14 mouse cellular contexts compared by ENCODE assay signal in the genomic region with DNA sequence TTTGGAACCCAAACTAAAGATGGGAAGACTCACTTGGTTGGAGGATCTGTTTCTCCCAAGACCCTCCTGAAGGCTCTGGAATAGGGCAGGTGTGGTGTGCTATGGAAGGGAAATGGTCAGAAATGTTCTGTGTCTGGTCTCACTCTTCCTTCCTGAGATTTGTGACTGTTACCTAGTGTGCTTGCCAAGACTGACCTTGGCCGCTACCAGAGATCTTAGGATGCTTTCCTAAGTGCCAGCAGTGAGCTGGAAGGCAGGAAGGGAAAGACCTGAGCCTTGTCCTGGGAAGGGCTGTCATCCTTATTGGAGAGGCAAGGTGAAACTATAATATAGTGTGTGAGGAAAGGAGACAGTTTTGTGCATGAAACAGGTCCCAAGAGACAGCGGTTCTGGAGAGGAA. TPM values are rescaled to one million over a fixed set of nuclear protein-coding genes. Genes with fewer than 3 reads are reported as not detected.
DNase-seq lines count a peak whose midpoint lies in the region; ATAC-seq lines count a peak whose summit lies in the region.
"Had no signal": no experiment of that assay in that cellular context is flagged by ENCODE, and none has a peak within 500 bp of the region (broad histone marks: within the 10 kb centered on the region; RNA-seq: fewer than 3 reads in every experiment).

No protein-coding gene starts in this region.

- H3K4me1 ChIP-seq in heart, embryonic 10.5 days = peaks cover 38% of the 10 kb centered on the region
- peaks cover 29% of the 10 kb centered on the region for H3K4me1 ChIP-seq in embryonic facial prominence, embryonic 12.5 days
- peaks cover 59% of the 10 kb centered on the region for H3K4me1 ChIP-seq in hindbrain, embryonic 13.5 days (replicated peaks)
- H3K4me1 ChIP-seq in midbrain, embryonic 14.5 days (ENCODE audit: control insufficient read depth, insufficient read depth, low read length) = peaks cover 28% of the 10 kb centered on the region

- WGBS in heart, embryonic 10.5 days = 87% methylated on average over 2 of the region's 2 CpGs
- WGBS in embryonic facial prominence, embryonic 12.5 days = 92% methylated on average over 2 of the region's 2 CpGs
- 100% methylated on average over 2 of the region's 2 CpGs for WGBS in hindbrain, embryonic 13.5 days
- WGBS in midbrain, embryonic 14.5 days = 96% methylated on average over 2 of the region's 2 CpGs

- H3K27me3 ChIP-seq in heart, embryonic 10.5 days (ENCODE audit: insufficient read depth, poor library complexity, severe bottlenecking) = peaks cover 23% of the 10 kb centered on the region
- peaks cover 5% of the 10 kb centered on the region; the same call in 1 of the 2 replicates for H3K27me3 ChIP-seq in embryonic facial prominence, embryonic 12.5 days
- no peaks in the 10 kb centered on the region for H3K27me3 ChIP-seq in hindbrain, embryonic 13.5 days
- H3K27me3 ChIP-seq in midbrain, embryonic 14.5 days (ENCODE audit: control insufficient read depth, insufficient read depth, low read length) = no peaks in the 10 kb centered on the region

- no peaks in the 10 kb centered on the region for H3K36me3 ChIP-seq in heart, embryonic 10.5 days
- no peaks in the 10 kb centered on the region for H3K36me3 ChIP-seq in embryonic facial prominence, embryonic 12.5 days
- H3K36me3 ChIP-seq in hindbrain, embryonic 13.5 days = no peaks in the 10 kb centered on the region
- no peaks in the 10 kb centered on the region for H3K36me3 ChIP-seq in midbrain, embryonic 14.5 days (ENCODE audit: control insufficient read depth, insufficient read depth, low read length)
- H3K36me3 ChIP-seq: heart, embryonic 15.5 days; stomach, embryonic 15.5 days had no signal

- peak; percentile 28 for DNase-seq in heart, embryonic 10.5 days (ENCODE audit: low spot score)
- DNase-seq in heart, postnatal 14 days = no peak
- DNase-seq in midbrain, embryonic 14.5 days = no peak
- no peak for DNase-seq in right cerebral cortex, postnatal 14 days
- no peak for DNase-seq in layer of hippocampus, adult 8-10 months (ENCODE audit: low spot score in 2 of 2)
- DNase-seq: kidney, postnatal 36 days had no signal

- H3K9ac ChIP-seq in embryonic facial prominence, embryonic 12.5 days = no peak overlapping the region
- H3K9ac ChIP-seq in hindbrain, embryonic 13.5 days = peak overlapping the region; percentile 86; the same call in 1 of the 2 replicates
- H3K9ac ChIP-seq in midbrain, embryonic 14.5 days (replicated peaks; ENCODE audit: low read length) = no peak overlapping the region
- H3K9ac ChIP-seq: heart, embryonic 15.5 days; stomach, embryonic 15.5 days had no signal

- no peak overlapping the region for H3K4me3 ChIP-seq in heart, embryonic 10.5 days
- no peak overlapping the region for H3K4me3 ChIP-seq in embryonic facial prominence, embryonic 12.5 days
- H3K4me3 ChIP-seq in hindbrain, embryonic 13.5 days = no peak overlapping the region
- H3K4me3 ChIP-seq in midbrain, embryonic 14.5 days (replicated peaks; ENCODE audit: low read depth, low read length) = no peak overlapping the region
- H3K4me3 ChIP-seq: heart, embryonic 15.5 days; stomach, embryonic 15.5 days had no signal

- no peaks in the 10 kb centered on the region for H3K9me3 ChIP-seq in heart, embryonic 10.5 days
- H3K9me3 ChIP-seq in embryonic facial prominence, embryonic 12.5 days = no peaks in the 10 kb centered on the region
- H3K9me3 ChIP-seq in hindbrain, embryonic 13.5 days = no peaks in the 10 kb centered on the region
- H3K9me3 ChIP-seq in midbrain, embryonic 14.5 days (ENCODE audit: control insufficient read depth, low read length) = no peaks in the 10 kb centered on the region
- H3K9me3 ChIP-seq: heart, embryonic 15.5 days; stomach, embryonic 15.5 days had no signal

- H3K4me2 ChIP-seq in embryonic facial prominence, embryonic 12.5 days (replicated peaks) = 0 out of 2 replicates have a peak overlapping the region, but pooled peaks have one; percentile 85
- H3K4me2 ChIP-seq in hindbrain, embryonic 13.5 days = peak overlapping the region; percentile 83
- peak overlapping the region; percentile 88; the same call in 1 of the 2 replicates for H3K4me2 ChIP-seq in midbrain, embryonic 14.5 days (ENCODE audit: low read length)
- H3K4me2 ChIP-seq: liver, embryonic 11.5 days had no signal

- no peak for ATAC-seq in embryonic facial prominence, embryonic 12.5 days (ENCODE audit: insufficient number of reproducible peaks, insufficient read depth, low FRiP score, low TSS enrichment)
- no peak for ATAC-seq in hindbrain, embryonic 13.5 days (ENCODE audit: low FRiP score)
- no peak for ATAC-seq in midbrain, embryonic 14.5 days (ENCODE audit: low FRiP score, low TSS enrichment)
- ATAC-seq in megakaryocyte progenitor cell, adult 5-6 weeks (replicated peaks; ENCODE audit: poor library complexity) = no peak
- ATAC-seq: CD4-positive, CD25-positive, alpha-beta regulatory T cell, adult 4 months; intestine, postnatal 0 days had no signal

- H3K27ac ChIP-seq in heart, embryonic 10.5 days = no peak overlapping the region
- no peak overlapping the region for H3K27ac ChIP-seq in embryonic facial prominence, embryonic 12.5 days
- no peak overlapping the region for H3K27ac ChIP-seq in hindbrain, embryonic 13.5 days
- no peak overlapping the region for H3K27ac ChIP-seq in midbrain, embryonic 14.5 days (replicated peaks; ENCODE audit: low read depth, low read length)
- H3K27ac ChIP-seq: heart, embryonic 15.5 days; stomach, embryonic 15.5 days had no signal

- intact Hi-C loops in heart, postnatal 14 days (cut with DNase I) = loop anchor here (5.0 to 10.0 kb wide), 2 partner anchors 56 to 231 kb away; a partner anchor contains a TSS

RNA-seq across cellular contexts. Expression of a gene that starts 2.0 kb away (rescaled TPM):
- polyA plus RNA-seq in heart, embryonic 10.5 days (2016; fragmentation: Nextera tagmentation; extraction: Ambion mirVana) = 5.5 and 5.6 TPM in 2 replicates
- 10 to 100 TPM; 40.6 to 43.6 TPM for total RNA-seq in heart, postnatal 14 days (2021)
- polyA plus RNA-seq in embryonic facial prominence, embryonic 12.5 days (2016; fragmentation: Nextera tagmentation; extraction: Ambion mirVana) = 25.1 and 29.7 TPM in 2 replicates
- polyA plus RNA-seq in hindbrain, embryonic 13.5 days (2015; fragmentation: Nextera tagmentation; extraction: Ambion mirVana) = 17.1 and 18.5 TPM in 2 replicates
- polyA plus RNA-seq in midbrain, embryonic 14.5 days (2014; fragmentation: Nextera tagmentation; extraction: Ambion mirVana) = 15.1 and 16.2 TPM in 2 replicates
- 0.30 and 1.4 TPM in 2 replicates for total RNA-seq in megakaryocyte progenitor cell, adult 5-6 weeks (2015)
- 0.21 and 1.3 TPM in 2 replicates for total RNA-seq in megakaryocyte progenitor cell, adult 5-6 weeks (2017)
- 10 to 100 TPM; 54.6 to 68.4 (median 59.4) TPM for total RNA-seq in layer of hippocampus, adult 8-10 months (2022)
- polyA plus RNA-seq: CD4-positive, CD25-positive, alpha-beta regulatory T cell, adult 4 months had no signal

RNA-seq across cellular contexts. Expression of a gene that starts 19.7 kb away (rescaled TPM):
- polyA plus RNA-seq in heart, embryonic 10.5 days (2016; fragmentation: Nextera tagmentation; extraction: Ambion mirVana) = 0.63 and 2.0 TPM in 2 replicates
- under 1 TPM; 0.22 to 0.37 TPM for total RNA-seq in heart, postnatal 14 days (2021)
- polyA plus RNA-seq in embryonic facial prominence, embryonic 12.5 days (2016; fragmentation: Nextera tagmentation; extraction: Ambion mirVana) = 1.8 and 1.9 TPM in 2 replicates
- 6.1 and 8.4 TPM in 2 replicates for polyA plus RNA-seq in hindbrain, embryonic 13.5 days (2015; fragmentation: Nextera tagmentation; extraction: Ambion mirVana)
- 5.1 and 5.8 TPM in 2 replicates for polyA plus RNA-seq in midbrain, embryonic 14.5 days (2014; fragmentation: Nextera tagmentation; extraction: Ambion mirVana)
- 0.22 TPM in 1 of 2 replicates, not detected in the other for total RNA-seq in megakaryocyte progenitor cell, adult 5-6 weeks (2015)
- total RNA-seq in megakaryocyte progenitor cell, adult 5-6 weeks (2017) = 0.71 TPM in 1 of 2 replicates, not detected in the other
- total RNA-seq in layer of hippocampus, adult 8-10 months (2022) = 1 to 10 TPM; 1.5 to 2.7 (median 2.0) TPM
- polyA plus RNA-seq: CD4-positive, CD25-positive, alpha-beta regulatory T cell, adult 4 months had no signal

RNA-seq across cellular contexts. Expression of a gene that starts 22.5 kb away (rescaled TPM):
- 101 and 117 TPM in 2 replicates for polyA plus RNA-seq in heart, embryonic 10.5 days (2016; fragmentation: Nextera tagmentation; extraction: Ambion mirVana)
- 100 to 1,000 TPM; 122 to 128 TPM for total RNA-seq in heart, postnatal 14 days (2021)
- 79.3 and 85.8 TPM in 2 replicates for polyA plus RNA-seq in embryonic facial prominence, embryonic 12.5 days (2016; fragmentation: Nextera tagmentation; extraction: Ambion mirVana)
- polyA plus RNA-seq in hindbrain, embryonic 13.5 days (2015; fragmentation: Nextera tagmentation; extraction: Ambion mirVana) = 74.8 and 78.6 TPM in 2 replicates
- polyA plus RNA-seq in midbrain, embryonic 14.5 days (2014; fragmentation: Nextera tagmentation; extraction: Ambion mirVana) = 68.8 and 81.3 TPM in 2 replicates
- total RNA-seq in megakaryocyte progenitor cell, adult 5-6 weeks (2015) = 36.5 and 52.7 TPM in 2 replicates
- total RNA-seq in megakaryocyte progenitor cell, adult 5-6 weeks (2017) = 43.1 and 58.6 TPM in 2 replicates
- 10 to 100 TPM; 25.3 to 39.2 (median 37.6) TPM for total RNA-seq in layer of hippocampus, adult 8-10 months (2022)

RNA-seq across cellular contexts. Expression of a gene that starts 35.0 kb away (rescaled TPM):
- 2.7 and 3.3 TPM in 2 replicates for polyA plus RNA-seq in heart, embryonic 10.5 days (2016; fragmentation: Nextera tagmentation; extraction: Ambion mirVana)
- total RNA-seq in heart, postnatal 14 days (2021) = 10 to 100 TPM; 16.4 TPM
- polyA plus RNA-seq in embryonic facial prominence, embryonic 12.5 days (2016; fragmentation: Nextera tagmentation; extraction: Ambion mirVana) = 7.7 and 8.4 TPM in 2 replicates
- polyA plus RNA-seq in hindbrain, embryonic 13.5 days (2015; fragmentation: Nextera tagmentation; extraction: Ambion mirVana) = 16.2 and 16.6 TPM in 2 replicates
- 11.2 and 13.3 TPM in 2 replicates for polyA plus RNA-seq in midbrain, embryonic 14.5 days (2014; fragmentation: Nextera tagmentation; extraction: Ambion mirVana)
- 0.47 and 0.95 TPM in 2 replicates for total RNA-seq in megakaryocyte progenitor cell, adult 5-6 weeks (2015)
- total RNA-seq in megakaryocyte progenitor cell, adult 5-6 weeks (2017) = 0.25 and 0.61 TPM in 2 replicates
- 10 to 100 TPM; 66.0 to 71.0 (median 68.4) TPM for total RNA-seq in layer of hippocampus, adult 8-10 months (2022)

RNA-seq across cellular contexts. Expression of a gene that starts 35.2 kb away (rescaled TPM):
- polyA plus RNA-seq in heart, embryonic 10.5 days (2016; fragmentation: Nextera tagmentation; extraction: Ambion mirVana) = 1.7 and 1.9 TPM in 2 replicates
- under 1 TPM; 0.10 to 0.19 TPM for total RNA-seq in heart, postnatal 14 days (2021)
- 2.4 and 2.6 TPM in 2 replicates for polyA plus RNA-seq in embryonic facial prominence, embryonic 12.5 days (2016; fragmentation: Nextera tagmentation; extraction: Ambion mirVana)
- polyA plus RNA-seq in hindbrain, embryonic 13.5 days (2015; fragmentation: Nextera tagmentation; extraction: Ambion mirVana) = 2.3 and 2.8 TPM in 2 replicates
- polyA plus RNA-seq in midbrain, embryonic 14.5 days (2014; fragmentation: Nextera tagmentation; extraction: Ambion mirVana) = 2.7 and 2.9 TPM in 2 replicates
- total RNA-seq in megakaryocyte progenitor cell, adult 5-6 weeks (2015) = 0.07 TPM in 2 replicates
- 0.44 and 0.62 TPM in 2 replicates for total RNA-seq in megakaryocyte progenitor cell, adult 5-6 weeks (2017)
- 1 to 10 TPM in 3 of 4 experiments, under 1 TPM in 1; 0.84 to 1.5 (median 1.1) TPM for total RNA-seq in layer of hippocampus, adult 8-10 months (2022)
